Mouse (Mus musculus) gastrocnemius, adult 18-20 months (tissue): ENCODE measurements around the gene Trpv2. TPM values are rescaled to one million over a fixed set of nuclear protein-coding genes. Genes with fewer than 3 reads are reported as not detected.

Experiments
- DNase-seq: peaks from one replicate; pipeline ENCODE4 v3.0.0; 2021; ENCODE audit warnings: low spot score
- total RNA-seq, 2 experiments: library from RNA; stranded (reverse); gene quantifications; 2 replicates each; pipeline ENCODE4 v1.2.3; 2021

The Trpv2 gene
- total RNA-seq, 2 experiments from 2014 or later = 0.87 to 2.1 TPM

GRCm38 (mm10) chr11:62603312-62604056 is 29.2 kb downstream of the Trpv2 start:
- DNase-seq = no peak

GRCm38 (mm10) chr11:62604123-62604706 is 29.9 kb downstream of the Trpv2 start:
- DNase-seq = no peak

- no peak for DNase-seq
Observed at GRCm38 (mm10) chr11:62604886-62605618, 30.8 kb downstream of the Trpv2 start.

GRCm38 (mm10) chr11:62605619-62606298 is 31.5 kb downstream of the Trpv2 start:
- no peak for DNase-seq

- no peak for DNase-seq
Observed at GRCm38 (mm10) chr11:62606299-62607169, 32.2 kb downstream of the Trpv2 start.

- DNase-seq = no peak
Observed at GRCm38 (mm10) chr11:62607170-62607951, 33.1 kb downstream of the Trpv2 start.

GRCm38 (mm10) chr11:62607952-62608201 is 33.6 kb downstream of the Trpv2 start:
- no peak for DNase-seq

- DNase-seq = no peak
Observed at GRCm38 (mm10) chr11:62608826-62609675, 34.8 kb downstream of the Trpv2 start.

GRCm38 (mm10) chr11:62610304-62610703 is 36.0 kb downstream of the Trpv2 start:
- no peak for DNase-seq

- DNase-seq = no peak
Observed at GRCm38 (mm10) chr11:62612604-62613003, 38.3 kb downstream of the Trpv2 start.

- DNase-seq = peak; percentile 93
Observed at GRCm38 (mm10) chr11:62613657-62614365, 39.5 kb downstream of the Trpv2 start.

- DNase-seq = no peak
Observed at GRCm38 (mm10) chr11:62614876-62615410, 40.7 kb downstream of the Trpv2 start.

- no peak for DNase-seq
Observed at GRCm38 (mm10) chr11:62615456-62615855, 41.2 kb downstream of the Trpv2 start.

GRCm38 (mm10) chr11:62621079-62621478 is 46.8 kb downstream of the Trpv2 start:
- no peak for DNase-seq

- DNase-seq = no peak
Observed at GRCm38 (mm10) chr11:62621586-62622283, 47.4 kb downstream of the Trpv2 start.

- DNase-seq = no peak
Observed at GRCm38 (mm10) chr11:62622850-62623249, 48.6 kb downstream of the Trpv2 start.

GRCm38 (mm10) chr11:62624341-62625291 is 50.3 kb downstream of the Trpv2 start:
- DNase-seq = no peak
